Mouse (Mus musculus): Measurements from ENCODE around the gene Idnk. TPM values are rescaled to one million over a fixed set of nuclear protein-coding genes. Genes with fewer than 3 reads are reported as not detected.

Idnk gene
- 45.1 and 46.3 TPM in 2 replicates for polyA plus RNA-seq (2016; fragmentation: Nextera tagmentation; extraction: Ambion mirVana)

DNA sequence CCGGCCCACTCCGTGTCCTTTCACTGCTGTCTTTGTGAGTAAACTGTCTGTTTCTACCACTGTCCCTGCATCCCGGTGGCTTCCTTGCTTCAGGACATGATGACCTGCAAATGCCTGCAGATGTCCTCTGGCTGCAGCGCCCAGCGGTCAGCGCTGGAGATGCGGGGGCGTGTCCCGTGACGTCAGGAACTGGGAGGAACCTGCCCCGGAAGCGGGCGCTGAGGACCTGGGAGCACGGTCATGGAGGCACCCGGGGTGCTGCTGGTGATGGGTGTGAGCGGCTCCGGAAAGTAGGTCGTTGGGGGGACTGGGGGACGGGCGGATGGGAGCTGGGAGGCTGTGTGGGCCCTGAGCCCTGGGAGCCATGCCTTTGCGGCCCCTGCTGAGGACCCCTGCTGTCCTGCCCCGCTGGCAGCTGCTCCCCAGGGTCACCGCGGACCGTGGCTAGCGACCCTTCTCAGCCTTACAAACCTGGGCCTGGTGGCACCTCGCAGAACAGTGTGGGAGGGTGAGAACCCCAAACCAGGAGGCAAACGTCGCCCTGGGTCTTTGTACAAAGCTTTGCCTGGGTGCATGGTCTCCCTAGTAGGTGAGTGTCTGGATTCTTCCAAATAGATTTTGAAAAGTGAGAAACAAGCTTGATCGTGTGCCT is at the start of gene Idnk:
Idnk (plus strand) TSS at position 203 of the 652 bp plus-strand sequence.
- Histone ChIP-seq H3K9ac (peak within 1 kb of the TSS; percentile 70), H3K9me3 (peaks cover 6% of the 10 kb centered on the region; the same call in 1 of the 2 replicates), H3K36me3 (peaks cover 26% of the 10 kb centered on the region), H3K27ac (peak within 1 kb of the TSS; percentile 57; the same call in 1 of the 2 replicates), H3K4me1 (peaks cover 11% of the 10 kb centered on the region; the same call in 1 of the 2 replicates), H3K4me3 (peak within 1 kb of the TSS; percentile 66), H3K4me2 (replicated peaks) (peak within 1 kb of the TSS; percentile 87), H3K27me3 (no peaks in the 10 kb centered on the region)
- peak; percentile 76 for ATAC-seq (ENCODE audit: insufficient number of reproducible peaks, insufficient read depth, low FRiP score, low TSS enrichment)
- under 1% methylated on average over 30 of the region's 30 CpGs for WGBS

DNA sequence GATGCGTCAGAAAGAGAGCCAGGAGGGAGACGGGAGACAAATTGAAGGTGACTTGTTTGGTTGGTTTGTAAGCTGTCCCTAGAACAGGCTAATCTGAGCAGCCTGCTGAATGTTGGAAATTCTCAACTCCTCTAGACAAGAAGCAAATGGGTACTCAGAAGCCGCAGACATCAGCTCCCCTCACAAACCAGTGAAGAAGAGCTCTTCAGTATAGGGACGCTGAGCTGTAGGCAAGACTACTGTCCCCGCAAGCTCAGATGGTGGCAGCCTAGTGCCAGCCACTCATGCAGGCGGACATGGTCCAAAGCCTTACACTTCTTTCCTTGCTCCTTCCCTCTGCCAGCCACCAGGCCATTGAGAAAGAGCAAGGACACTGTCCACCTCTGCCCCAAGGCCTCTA is 46.1 kb upstream of the Idnk start:
- Histone ChIP-seq H3K9me3 (no peaks in the 10 kb centered on the region), H3K36me3 (no peaks in the 10 kb centered on the region), H3K27me3 (no peaks in the 10 kb centered on the region), H3K4me2 (replicated peaks) (no peak overlapping the region), H3K4me1 (peaks cover 8% of the 10 kb centered on the region; the same call in 1 of the 2 replicates), H3K27ac (no peak overlapping the region), H3K4me3 (no peak overlapping the region), H3K9ac (no peak overlapping the region)
- 89% methylated on average over 6 of the region's 6 CpGs for WGBS
- no peak for ATAC-seq (ENCODE audit: insufficient number of reproducible peaks, insufficient read depth, low FRiP score, low TSS enrichment)

DNA sequence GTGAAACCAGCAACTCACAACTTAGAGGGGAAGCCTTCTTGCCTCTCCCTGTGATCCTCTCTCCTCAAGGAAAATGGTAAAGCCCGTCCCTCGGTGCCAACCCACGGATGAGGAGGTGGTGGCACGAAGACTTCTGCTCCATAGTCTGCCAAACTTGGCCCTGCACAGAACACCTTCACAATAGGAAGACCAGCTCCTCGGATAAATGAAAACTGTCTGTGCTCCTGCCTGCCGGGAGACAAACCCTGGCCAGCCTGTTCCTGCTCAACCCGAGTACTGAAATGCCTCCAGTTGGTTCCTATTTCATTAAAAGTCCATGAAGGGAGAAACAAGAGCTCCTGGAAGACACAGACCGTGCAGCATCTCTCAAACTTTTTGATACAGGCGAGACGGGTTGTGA is 45.3 kb upstream of the Idnk start:
- no peaks in the 10 kb centered on the region for H3K9me3 ChIP-seq
- H3K27me3 ChIP-seq: no peaks in the 10 kb centered on the region
- H3K4me2 ChIP-seq (replicated peaks): peak overlapping the region; percentile 74
- no peak overlapping the region for H3K27ac ChIP-seq
- H3K4me3 ChIP-seq: peak overlapping the region; percentile 54
- peak overlapping the region; percentile 59; the same call in 1 of the 2 replicates for H3K9ac ChIP-seq
- peaks cover 8% of the 10 kb centered on the region; the same call in 1 of the 2 replicates for H3K4me1 ChIP-seq
- no peak for ATAC-seq (ENCODE audit: insufficient number of reproducible peaks, insufficient read depth, low FRiP score, low TSS enrichment)
- no peaks in the 10 kb centered on the region for H3K36me3 ChIP-seq
- 68% methylated on average over 10 of the region's 10 CpGs for WGBS

DNA sequence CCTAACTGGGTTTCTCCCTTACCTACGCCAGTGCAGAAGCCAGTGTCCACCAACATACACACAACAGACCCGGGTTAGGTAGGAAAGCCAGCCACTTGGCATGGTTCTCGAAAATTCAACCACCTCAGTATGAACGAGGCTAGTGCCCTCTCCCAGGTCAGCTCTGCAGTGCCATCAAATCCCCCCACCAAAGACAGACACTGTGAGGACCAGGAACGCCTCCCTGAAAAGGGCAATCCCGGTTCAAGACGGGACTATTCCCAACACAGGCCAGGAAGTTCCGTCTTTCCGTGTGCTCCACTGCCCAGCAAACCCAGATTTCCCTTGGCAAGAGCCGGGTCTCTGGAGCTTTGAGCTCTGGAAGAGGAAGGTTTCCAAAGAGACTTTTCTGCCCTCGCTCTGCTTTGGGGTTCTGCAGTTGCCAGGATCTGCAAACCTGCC is 44.8 kb upstream of the Idnk start:
- Histone ChIP-seq H3K4me3 (peak overlapping the region; percentile 54), H3K36me3 (no peaks in the 10 kb centered on the region), H3K27ac (peak overlapping the region; percentile 82; the same call in 1 of the 2 replicates), H3K9me3 (no peaks in the 10 kb centered on the region), H3K27me3 (no peaks in the 10 kb centered on the region), H3K9ac (peak overlapping the region; percentile 59), H3K4me2 (replicated peaks) (peak overlapping the region; percentile 74), H3K4me1 (peaks cover 8% of the 10 kb centered on the region; the same call in 1 of the 2 replicates)
- 17% methylated on average over 11 of the region's 11 CpGs for WGBS
- 0 out of 2 replicates have a peak, but pooled peaks have one; percentile 5 for ATAC-seq (ENCODE audit: insufficient number of reproducible peaks, insufficient read depth, low FRiP score, low TSS enrichment)

DNA sequence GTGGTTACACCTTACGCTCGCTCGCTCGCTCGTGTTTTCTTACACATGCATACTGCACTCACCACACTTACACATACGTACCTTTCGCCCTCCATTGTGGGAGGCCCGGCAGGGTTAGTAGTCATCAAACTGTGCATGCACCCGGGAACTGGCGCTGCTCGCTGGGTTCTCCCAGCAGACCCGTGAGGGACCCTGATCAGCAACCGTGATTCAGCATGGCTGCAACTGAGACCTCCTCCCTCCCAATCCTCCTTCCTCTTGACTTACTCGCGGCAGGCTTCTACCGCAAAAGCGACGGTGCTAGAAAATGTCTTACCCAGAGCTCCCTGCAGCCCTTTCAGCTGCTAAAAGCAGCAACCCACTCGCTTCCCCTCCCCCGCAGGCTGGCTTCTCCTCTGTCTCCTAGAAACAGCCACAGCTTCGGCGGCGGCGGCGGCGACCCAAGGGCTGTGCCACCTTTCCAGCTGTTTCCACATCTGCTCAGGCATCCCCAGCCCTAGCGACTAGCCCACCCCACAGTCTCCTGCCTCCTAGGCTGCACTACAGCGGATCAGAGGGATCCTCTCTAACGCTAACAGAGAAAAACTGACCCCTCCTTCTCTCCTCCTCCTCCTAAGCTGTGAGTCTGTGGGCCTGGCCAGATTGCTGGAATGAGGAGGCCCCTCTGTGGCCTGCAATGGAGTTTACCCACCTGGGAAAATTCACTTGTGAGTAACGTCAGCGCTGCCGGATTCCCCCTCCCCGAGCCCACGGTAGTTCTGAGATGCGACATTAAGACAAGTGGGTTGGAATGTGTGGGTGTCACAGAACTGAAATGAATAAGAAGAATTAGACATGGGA is 44.2 kb upstream of the Idnk start, which contains the start of gene Klhl3:
Klhl3 (minus strand) TSS at position 532 of the 840 bp plus-strand sequence.
- Histone ChIP-seq H3K4me3 (peak within 1 kb of the TSS; percentile 54), H3K4me2 (replicated peaks) (peak within 1 kb of the TSS; percentile 74), H3K27ac (peak within 1 kb of the TSS; percentile 82), H3K27me3 (no peaks in the 10 kb centered on the region), H3K9ac (peak within 1 kb of the TSS; percentile 59), H3K9me3 (no peaks in the 10 kb centered on the region), H3K36me3 (no peaks in the 10 kb centered on the region), H3K4me1 (peaks cover 8% of the 10 kb centered on the region; the same call in 1 of the 2 replicates)
- ATAC-seq (ENCODE audit: insufficient number of reproducible peaks, insufficient read depth, low FRiP score, low TSS enrichment): peak; percentile 87
- 1% methylated on average over 35 of the region's 35 CpGs for WGBS

DNA sequence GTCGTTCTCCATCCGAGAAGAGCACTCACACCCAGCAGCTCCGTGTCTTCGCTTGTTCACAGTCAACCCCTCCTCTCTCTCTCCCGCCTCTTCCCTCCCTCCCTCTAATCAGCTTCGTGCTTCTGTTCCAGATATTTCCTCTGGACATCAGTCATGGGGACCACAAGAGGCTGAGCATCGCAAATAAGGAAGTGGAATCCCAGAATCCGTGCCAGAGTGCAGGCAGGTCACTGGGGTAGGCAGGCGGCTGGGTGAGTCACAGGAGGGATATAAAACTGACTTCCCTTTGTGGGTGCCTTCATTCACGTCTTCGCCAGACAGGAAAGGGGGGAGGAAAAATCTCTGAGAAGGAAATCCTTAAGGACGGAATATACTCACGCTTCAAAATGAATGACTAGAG is 42.2 kb upstream of the Idnk start:
- Histone ChIP-seq H3K9me3 (no peaks in the 10 kb centered on the region), H3K4me1 (peaks cover 8% of the 10 kb centered on the region; the same call in 1 of the 2 replicates), H3K36me3 (no peaks in the 10 kb centered on the region), H3K9ac (no peak overlapping the region), H3K4me3 (no peak overlapping the region), H3K4me2 (replicated peaks) (no peak overlapping the region), H3K27me3 (no peaks in the 10 kb centered on the region), H3K27ac (no peak overlapping the region)
- no peak for ATAC-seq (ENCODE audit: insufficient number of reproducible peaks, insufficient read depth, low FRiP score, low TSS enrichment)
- 65% methylated on average over 13 of the region's 13 CpGs for WGBS

DNA sequence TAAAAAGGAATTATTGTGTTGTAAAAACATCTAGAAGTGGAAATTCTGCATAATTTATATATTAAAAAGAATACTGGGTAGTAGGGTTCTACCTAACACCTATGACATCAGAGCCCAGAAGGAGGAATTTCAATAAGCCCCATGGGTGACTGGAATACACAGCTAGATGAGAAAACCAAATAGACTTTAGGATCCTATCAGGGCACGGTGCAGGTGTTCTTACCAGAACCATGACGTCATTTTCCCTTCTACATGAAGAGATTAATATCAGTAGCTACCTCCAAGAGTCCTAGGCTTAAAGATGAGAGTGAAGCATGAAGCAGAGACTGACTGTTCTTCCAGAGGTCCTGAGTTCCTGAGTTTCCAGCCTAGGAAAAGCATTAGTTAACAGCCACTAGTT is 40.6 kb upstream of the Idnk start:
- no peak overlapping the region for H3K4me3 ChIP-seq
- no peaks in the 10 kb centered on the region for H3K36me3 ChIP-seq
- no peaks in the 10 kb centered on the region for H3K27me3 ChIP-seq
- peaks cover 8% of the 10 kb centered on the region; the same call in 1 of the 2 replicates for H3K4me1 ChIP-seq
- no peak for ATAC-seq (ENCODE audit: insufficient number of reproducible peaks, insufficient read depth, low FRiP score, low TSS enrichment)
- H3K9me3 ChIP-seq: no peaks in the 10 kb centered on the region
- H3K9ac ChIP-seq: no peak overlapping the region
- H3K4me2 ChIP-seq (replicated peaks): no peak overlapping the region
- H3K27ac ChIP-seq: no peak overlapping the region
- 87% methylated on average over 2 of the region's 2 CpGs for WGBS

DNA sequence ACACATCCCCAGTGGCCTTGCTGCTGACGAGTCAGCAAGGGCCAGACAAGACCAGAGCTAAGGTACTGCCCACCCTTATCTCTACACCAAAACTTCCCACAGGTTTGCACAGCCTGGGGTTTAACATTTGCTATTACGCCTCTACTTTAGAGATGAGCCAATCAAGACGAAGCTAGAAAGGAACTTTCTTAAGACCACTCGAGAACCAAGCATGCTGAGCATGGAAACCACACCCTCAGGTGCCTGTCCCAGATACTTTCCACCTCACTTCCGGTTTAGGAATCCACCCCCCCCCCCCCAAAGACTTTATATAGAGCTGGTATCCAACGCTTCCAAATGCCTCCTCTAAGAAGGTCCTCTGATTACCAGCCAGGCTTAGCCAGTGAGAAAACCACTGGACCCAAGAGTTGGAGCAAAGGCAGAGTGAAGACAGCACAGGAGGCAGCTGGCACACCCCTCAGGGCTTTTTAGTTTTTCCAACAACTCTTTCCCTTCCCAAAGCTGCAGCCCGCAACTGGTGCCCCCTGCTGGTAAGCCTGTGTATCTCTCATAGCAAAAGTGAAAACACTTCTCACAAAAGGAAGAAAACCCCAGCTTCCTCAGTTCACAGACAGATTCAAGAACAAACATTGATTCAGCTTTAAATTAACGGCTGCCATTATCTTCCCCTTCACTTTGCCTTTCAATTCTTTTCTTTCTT is 40.0 kb upstream of the Idnk start:
- Histone ChIP-seq H3K27me3 (no peaks in the 10 kb centered on the region), H3K9me3 (no peaks in the 10 kb centered on the region), H3K4me2 (replicated peaks) (no peak overlapping the region), H3K9ac (no peak overlapping the region), H3K4me3 (no peak overlapping the region), H3K36me3 (no peaks in the 10 kb centered on the region), H3K4me1 (peaks cover 3% of the 10 kb centered on the region; the same call in 1 of the 2 replicates), H3K27ac (no peak overlapping the region)
- ATAC-seq (ENCODE audit: insufficient number of reproducible peaks, insufficient read depth, low FRiP score, low TSS enrichment): no peak
- 66% methylated on average over 8 of the region's 8 CpGs for WGBS

DNA sequence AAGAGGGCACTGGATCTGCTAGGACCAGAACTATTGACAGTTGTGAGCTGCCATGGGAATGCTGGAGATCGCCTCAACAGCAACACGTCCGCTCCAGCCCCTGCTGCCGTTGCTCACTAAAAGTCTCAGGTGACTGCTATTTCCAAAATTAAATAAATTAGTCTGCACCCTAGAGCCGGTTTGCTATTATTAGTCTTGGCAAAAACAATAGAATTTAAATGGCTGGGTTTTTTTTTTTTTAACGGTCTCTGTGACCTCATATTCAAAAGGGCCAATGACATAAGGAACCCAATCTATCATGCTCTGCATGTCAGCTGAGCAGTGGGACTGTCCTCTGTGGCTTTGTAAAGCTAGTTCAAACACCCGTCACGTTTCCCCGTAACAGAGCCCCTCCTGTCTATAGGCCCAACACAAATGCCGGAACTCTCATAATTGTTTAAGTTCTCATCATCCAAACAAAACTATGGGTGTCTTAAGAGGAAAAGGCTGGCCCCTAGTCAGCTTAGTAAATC is 34.6 kb upstream of the Idnk start:
- Histone ChIP-seq H3K27ac (no peak overlapping the region), H3K27me3 (no peaks in the 10 kb centered on the region), H3K4me3 (no peak overlapping the region), H3K36me3 (peaks cover 12% of the 10 kb centered on the region; the same call in 1 of the 2 replicates), H3K4me1 (peaks cover 12% of the 10 kb centered on the region), H3K9me3 (no peaks in the 10 kb centered on the region), H3K9ac (no peak overlapping the region), H3K4me2 (replicated peaks) (no peak overlapping the region)
- WGBS: 71% methylated on average over 10 of the region's 10 CpGs
- no peak for ATAC-seq (ENCODE audit: insufficient number of reproducible peaks, insufficient read depth, low FRiP score, low TSS enrichment)

DNA sequence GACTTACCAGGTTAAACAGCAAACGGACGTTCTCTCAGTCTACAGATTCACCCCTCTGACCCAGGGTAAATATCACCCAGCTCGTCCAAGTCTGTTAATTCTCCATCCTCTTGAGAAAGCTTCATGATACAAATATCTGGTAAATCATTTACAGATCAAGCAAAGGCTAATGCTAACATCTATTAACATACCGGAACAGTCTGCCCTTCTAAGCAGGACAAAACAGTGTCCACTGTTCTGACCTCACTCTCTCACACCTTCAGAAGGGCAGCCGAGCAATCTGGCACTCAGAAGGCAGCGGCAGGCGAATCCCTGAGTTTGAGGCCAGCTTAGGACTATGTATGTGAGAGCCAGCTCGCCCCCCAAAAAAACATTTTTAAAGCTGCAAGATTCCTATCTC is 34.1 kb upstream of the Idnk start:
- WGBS: 73% methylated on average over 8 of the region's 8 CpGs
- ATAC-seq (ENCODE audit: insufficient number of reproducible peaks, insufficient read depth, low FRiP score, low TSS enrichment): no peak
- H3K27me3 ChIP-seq: no peaks in the 10 kb centered on the region

DNA sequence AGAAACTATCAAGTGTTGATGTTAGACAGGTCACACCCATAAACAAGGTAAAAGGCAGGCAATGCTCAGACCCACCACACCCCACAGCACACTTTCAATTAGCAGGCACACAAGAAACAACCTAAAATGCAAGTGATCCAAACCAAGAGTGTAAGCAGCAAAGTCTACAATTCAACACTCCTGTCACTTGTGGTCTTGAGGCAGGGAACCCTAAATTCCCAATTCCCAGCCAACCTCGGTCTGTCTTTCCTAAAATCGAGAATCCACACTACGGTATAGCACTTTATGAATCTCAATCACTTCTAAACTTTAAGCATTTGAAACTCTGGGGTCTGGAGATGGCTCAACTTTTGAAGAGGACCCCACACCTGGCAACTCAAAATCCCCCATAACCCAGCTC is 33.2 kb upstream of the Idnk start:
- Histone ChIP-seq H3K4me2 (replicated peaks) (no peak overlapping the region), H3K4me3 (no peak overlapping the region), H3K36me3 (peaks cover 12% of the 10 kb centered on the region; the same call in 1 of the 2 replicates), H3K27ac (no peak overlapping the region), H3K9ac (no peak overlapping the region), H3K4me1 (peaks cover 12% of the 10 kb centered on the region), H3K9me3 (no peaks in the 10 kb centered on the region), H3K27me3 (no peaks in the 10 kb centered on the region)
- ATAC-seq (ENCODE audit: insufficient number of reproducible peaks, insufficient read depth, low FRiP score, low TSS enrichment): no peak
- WGBS: 89% methylated on average over 3 of the region's 3 CpGs

More for the DNA sequence above, 34.1 kb upstream of the Idnk start:
- no peak overlapping the region for H3K27ac ChIP-seq
- H3K4me2 ChIP-seq (replicated peaks): no peak overlapping the region
- H3K9ac ChIP-seq: no peak overlapping the region
- no peaks in the 10 kb centered on the region for H3K9me3 ChIP-seq
- H3K4me3 ChIP-seq: no peak overlapping the region
- H3K36me3 ChIP-seq: peaks cover 12% of the 10 kb centered on the region; the same call in 1 of the 2 replicates
- peaks cover 12% of the 10 kb centered on the region for H3K4me1 ChIP-seq

Measured in embryonic facial prominence, embryonic 12.5 days (tissue).